Mouse (Mus musculus): Measurements from ENCODE around the gene Nfya. TPM values are rescaled to one million over a fixed set of nuclear protein-coding genes. Genes with fewer than 3 reads are reported as not detected.

Gene Nfya
- polyA plus RNA-seq, 1 experiment from 2014 or later = 19.7 TPM

DNA sequence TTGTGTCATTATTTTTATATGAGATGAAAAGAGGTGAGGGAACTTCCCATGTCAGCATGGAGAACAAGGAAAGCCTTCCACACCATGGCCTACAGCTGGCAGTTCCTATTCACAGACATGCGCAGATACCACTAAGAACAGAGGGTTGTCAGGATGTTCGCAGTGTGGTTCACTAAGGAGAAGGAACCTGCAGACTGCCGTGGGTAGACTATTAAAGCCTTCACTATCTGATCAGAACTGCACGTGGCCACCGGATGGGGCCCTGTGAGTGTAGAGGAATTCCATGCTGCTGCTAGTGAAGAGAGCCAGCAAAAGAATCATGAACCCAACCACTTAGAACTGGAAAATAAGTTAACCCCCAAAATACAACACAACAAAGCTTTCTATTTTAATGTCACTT, 20.3 kb downstream of the Nfya start:
- H3K9ac ChIP-seq (replicated peaks) = no peak overlapping the region
- H3K9me3 ChIP-seq = no peaks in the 10 kb centered on the region
- no peak overlapping the region for H3K27ac ChIP-seq
- ATAC-seq (ENCODE audit: insufficient number of reproducible peaks, insufficient read depth, low FRiP score, low TSS enrichment, low read depth) = no peak
- no peak overlapping the region for H3K4me3 ChIP-seq (replicated peaks)
- H3K4me2 ChIP-seq = no peak overlapping the region
- WGBS = 91% methylated on average over 5 of the region's 5 CpGs
- no peaks in the 10 kb centered on the region for H3K27me3 ChIP-seq
- peaks cover 88% of the 10 kb centered on the region for H3K36me3 ChIP-seq
- H3K4me1 ChIP-seq (replicated peaks) = no peaks in the 10 kb centered on the region

- H3K27ac ChIP-seq = no peak overlapping the region
- no peaks in the 10 kb centered on the region for H3K4me1 ChIP-seq (replicated peaks)
- no peaks in the 10 kb centered on the region for H3K27me3 ChIP-seq
- no peak overlapping the region for H3K4me2 ChIP-seq
- no peaks in the 10 kb centered on the region for H3K9me3 ChIP-seq
- WGBS = 91% methylated on average over 2 of the region's 2 CpGs
- no peak for ATAC-seq (ENCODE audit: insufficient number of reproducible peaks, insufficient read depth, low FRiP score, low TSS enrichment, low read depth)
- no peak overlapping the region for H3K9ac ChIP-seq (replicated peaks)
- H3K4me3 ChIP-seq (replicated peaks) = no peak overlapping the region
- H3K36me3 ChIP-seq = peaks cover 81% of the 10 kb centered on the region
Observed at GRCm38 (mm10) chr17:48388666-48389065, 21.0 kb downstream of the Nfya start.

- Histone ChIP-seq H3K27ac (no peak overlapping the region), H3K4me3 (replicated peaks) (no peak overlapping the region), H3K4me1 (replicated peaks) (no peaks in the 10 kb centered on the region), H3K4me2 (no peak overlapping the region), H3K27me3 (no peaks in the 10 kb centered on the region), H3K9me3 (no peaks in the 10 kb centered on the region), H3K9ac (replicated peaks) (no peak overlapping the region), H3K36me3 (peaks cover 53% of the 10 kb centered on the region)
- WGBS = 71% methylated on average over 2 of the region's 2 CpGs
- no peak for ATAC-seq (ENCODE audit: insufficient number of reproducible peaks, insufficient read depth, low FRiP score, low TSS enrichment, low read depth)
Observed at GRCm38 (mm10) chr17:48385786-48386461, 23.8 kb downstream of the Nfya start.

GRCm38 (mm10) chr17:48379050-48379449, 30.7 kb downstream of the Nfya start:
- H3K4me2 ChIP-seq = no peak overlapping the region
- ATAC-seq (ENCODE audit: insufficient number of reproducible peaks, insufficient read depth, low FRiP score, low TSS enrichment, low read depth) = no peak
- no peak overlapping the region for H3K9ac ChIP-seq (replicated peaks)
- H3K4me1 ChIP-seq (replicated peaks) = no peaks in the 10 kb centered on the region
- no peak overlapping the region for H3K4me3 ChIP-seq (replicated peaks)
- no peaks in the 10 kb centered on the region for H3K36me3 ChIP-seq
- H3K27me3 ChIP-seq = no peaks in the 10 kb centered on the region
- no peak overlapping the region for H3K27ac ChIP-seq
- H3K9me3 ChIP-seq = no peaks in the 10 kb centered on the region

GRCm38 (mm10) chr17:48376102-48376501, 33.6 kb downstream of the Nfya start:
- Histone ChIP-seq H3K4me1 (replicated peaks) (no peaks in the 10 kb centered on the region), H3K4me2 (no peak overlapping the region), H3K36me3 (no peaks in the 10 kb centered on the region), H3K27ac (no peak overlapping the region), H3K4me3 (replicated peaks) (no peak overlapping the region), H3K9me3 (no peaks in the 10 kb centered on the region), H3K9ac (replicated peaks) (no peak overlapping the region), H3K27me3 (no peaks in the 10 kb centered on the region)
- 92% methylated on average over 1 of the region's 1 CpGs for WGBS
- ATAC-seq (ENCODE audit: insufficient number of reproducible peaks, insufficient read depth, low FRiP score, low TSS enrichment, low read depth) = no peak

- Histone ChIP-seq H3K9me3 (no peaks in the 10 kb centered on the region), H3K4me3 (replicated peaks) (no peak overlapping the region), H3K36me3 (no peaks in the 10 kb centered on the region), H3K9ac (replicated peaks) (no peak overlapping the region), H3K4me1 (replicated peaks) (no peaks in the 10 kb centered on the region), H3K27ac (no peak overlapping the region), H3K4me2 (no peak overlapping the region), H3K27me3 (no peaks in the 10 kb centered on the region)
- WGBS = 82% methylated on average over 8 of the region's 8 CpGs
- ATAC-seq (ENCODE audit: insufficient number of reproducible peaks, insufficient read depth, low FRiP score, low TSS enrichment, low read depth) = no peak
Observed at GRCm38 (mm10) chr17:48372987-48373386, 36.7 kb downstream of the Nfya start.

GRCm38 (mm10) chr17:48371621-48372020, 38.1 kb downstream of the Nfya start:
- no peaks in the 10 kb centered on the region for H3K27me3 ChIP-seq
- H3K36me3 ChIP-seq = no peaks in the 10 kb centered on the region
- no peaks in the 10 kb centered on the region for H3K4me1 ChIP-seq (replicated peaks)
- H3K27ac ChIP-seq = no peak overlapping the region
- H3K4me3 ChIP-seq (replicated peaks) = no peak overlapping the region
- no peak for ATAC-seq (ENCODE audit: insufficient number of reproducible peaks, insufficient read depth, low FRiP score, low TSS enrichment, low read depth)
- H3K9me3 ChIP-seq = no peaks in the 10 kb centered on the region
- H3K9ac ChIP-seq (replicated peaks) = no peak overlapping the region
- H3K4me2 ChIP-seq = no peak overlapping the region

DNA sequence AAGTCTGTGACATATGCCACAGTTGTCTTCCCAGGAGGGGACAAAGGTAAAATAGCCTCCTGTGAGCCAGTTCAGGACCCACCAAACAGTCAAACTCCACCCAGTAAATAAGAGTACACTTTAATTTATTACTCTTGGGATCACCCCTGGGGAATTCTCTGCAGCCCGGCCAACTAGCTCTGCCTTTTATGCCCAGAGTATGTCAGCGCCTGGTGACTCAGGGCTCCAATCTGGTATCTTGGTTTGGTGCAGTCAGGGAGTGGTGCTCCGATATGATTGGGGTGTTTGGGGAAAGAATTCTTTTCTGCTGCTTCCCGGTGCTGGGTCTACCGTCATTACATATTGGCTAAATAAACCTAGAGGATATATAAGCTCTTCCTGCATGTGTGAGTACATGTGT, 42.9 kb downstream of the Nfya start:
- Histone ChIP-seq H3K27ac (no peak overlapping the region), H3K27me3 (no peaks in the 10 kb centered on the region), H3K9me3 (no peaks in the 10 kb centered on the region), H3K36me3 (no peaks in the 10 kb centered on the region), H3K4me2 (no peak overlapping the region), H3K9ac (replicated peaks) (no peak overlapping the region), H3K4me1 (replicated peaks) (no peaks in the 10 kb centered on the region), H3K4me3 (replicated peaks) (no peak overlapping the region)
- WGBS = 85% methylated on average over 5 of the region's 5 CpGs
- no peak for ATAC-seq (ENCODE audit: insufficient number of reproducible peaks, insufficient read depth, low FRiP score, low TSS enrichment, low read depth)

DNA sequence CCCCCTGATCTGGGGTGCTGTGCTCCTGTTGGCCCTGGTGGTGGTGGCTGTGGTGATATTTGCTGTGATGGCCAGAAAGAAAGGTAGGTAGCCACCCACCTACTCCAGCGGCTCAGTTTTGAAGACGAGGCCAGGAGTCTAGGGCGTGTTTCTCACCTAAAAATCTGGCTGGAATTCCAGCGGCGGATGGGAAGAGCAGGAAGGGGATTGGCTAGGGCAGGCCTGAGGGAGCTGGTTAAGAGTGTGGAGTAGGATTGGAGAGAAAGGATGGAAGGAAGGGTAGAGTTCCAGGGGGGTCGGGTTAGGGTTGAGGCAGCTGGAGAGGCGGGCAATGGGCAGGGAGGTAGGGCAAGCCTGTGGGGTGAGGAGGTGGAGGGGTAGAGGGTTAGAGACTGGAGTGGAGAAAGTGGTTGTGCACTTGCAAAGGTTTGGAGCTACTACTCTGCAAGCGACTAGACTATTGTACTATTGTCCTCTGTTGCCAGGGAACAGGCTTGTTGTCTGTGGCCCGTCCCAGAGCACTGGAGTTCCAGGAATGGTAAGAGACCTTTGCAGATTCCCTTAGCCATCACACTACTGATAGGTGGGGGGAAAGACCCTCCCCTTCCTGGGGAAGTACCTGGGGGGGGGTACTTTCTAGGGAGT, 44.1 kb downstream of the Nfya start:
- Histone ChIP-seq H3K9ac (replicated peaks) (no peak overlapping the region), H3K9me3 (no peaks in the 10 kb centered on the region), H3K4me2 (no peak overlapping the region), H3K36me3 (no peaks in the 10 kb centered on the region), H3K4me1 (replicated peaks) (no peaks in the 10 kb centered on the region), H3K27ac (no peak overlapping the region), H3K27me3 (no peaks in the 10 kb centered on the region), H3K4me3 (replicated peaks) (no peak overlapping the region)
- no peak for ATAC-seq (ENCODE audit: insufficient number of reproducible peaks, insufficient read depth, low FRiP score, low TSS enrichment, low read depth)
- WGBS = 83% methylated on average over 9 of the region's 9 CpGs

DNA sequence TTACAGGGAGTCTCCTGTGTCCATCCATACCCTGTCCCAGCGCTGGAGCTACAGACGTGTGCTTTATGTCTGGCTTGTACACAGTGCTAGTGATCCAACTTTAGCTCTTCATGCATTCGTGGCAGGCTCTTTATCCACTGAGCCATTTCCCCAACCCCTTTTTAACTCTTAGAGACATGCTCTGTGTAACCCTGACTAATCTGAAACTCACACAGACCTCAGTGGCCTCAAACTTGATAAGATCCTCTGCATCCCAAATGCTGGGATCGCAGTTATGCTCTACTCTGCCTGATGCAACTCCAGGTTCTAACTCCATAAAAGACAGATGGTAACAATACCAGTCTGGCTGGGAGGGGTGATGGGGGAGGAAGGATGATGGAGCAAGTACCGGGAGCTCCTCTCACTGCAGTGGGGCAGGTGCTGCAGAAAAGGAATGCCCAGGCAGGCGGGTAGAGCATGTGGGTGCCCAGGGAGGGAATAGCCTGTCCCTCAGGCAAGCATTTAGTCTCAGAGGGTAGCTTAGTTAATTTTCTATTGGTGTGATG, 46.2 kb downstream of the Nfya start:
- H3K4me1 ChIP-seq (replicated peaks) = no peaks in the 10 kb centered on the region
- no peaks in the 10 kb centered on the region for H3K9me3 ChIP-seq
- no peak overlapping the region for H3K4me2 ChIP-seq
- H3K27ac ChIP-seq = no peak overlapping the region
- H3K27me3 ChIP-seq = no peaks in the 10 kb centered on the region
- H3K9ac ChIP-seq (replicated peaks) = no peak overlapping the region
- 69% methylated on average over 6 of the region's 6 CpGs for WGBS
- no peak overlapping the region for H3K4me3 ChIP-seq (replicated peaks)
- H3K36me3 ChIP-seq = no peaks in the 10 kb centered on the region
- ATAC-seq (ENCODE audit: insufficient number of reproducible peaks, insufficient read depth, low FRiP score, low TSS enrichment, low read depth) = no peak

DNA sequence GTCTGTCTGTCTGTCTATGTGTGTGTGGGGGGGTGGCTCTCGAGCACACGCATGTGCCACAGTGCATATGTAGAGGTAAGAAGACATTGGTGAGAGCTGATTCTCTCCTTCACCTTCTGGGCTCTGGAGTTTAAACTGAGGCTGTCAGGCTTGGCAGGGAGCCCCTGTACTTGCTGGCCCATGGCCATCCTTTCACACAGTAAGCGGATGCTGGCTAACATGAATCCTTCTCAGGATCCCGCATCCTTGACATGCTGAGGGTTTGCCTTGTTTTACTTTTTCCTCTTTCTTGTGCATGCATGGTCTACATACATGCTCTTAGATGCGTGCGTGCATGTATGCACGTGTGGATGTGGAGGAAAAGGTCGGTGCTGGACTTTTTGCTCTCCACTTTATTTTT, 46.7 kb downstream of the Nfya start:
- Histone ChIP-seq H3K27ac (no peak overlapping the region), H3K9me3 (no peaks in the 10 kb centered on the region), H3K9ac (replicated peaks) (no peak overlapping the region), H3K27me3 (no peaks in the 10 kb centered on the region), H3K4me1 (replicated peaks) (no peaks in the 10 kb centered on the region), H3K4me3 (replicated peaks) (no peak overlapping the region), H3K4me2 (no peak overlapping the region), H3K36me3 (no peaks in the 10 kb centered on the region)
- ATAC-seq (ENCODE audit: insufficient number of reproducible peaks, insufficient read depth, low FRiP score, low TSS enrichment, low read depth) = no peak
- 89% methylated on average over 8 of the region's 8 CpGs for WGBS

GRCm38 (mm10) chr17:48362346-48362745, 47.4 kb downstream of the Nfya start:
- H3K4me2 ChIP-seq = no peak overlapping the region
- ATAC-seq (ENCODE audit: insufficient number of reproducible peaks, insufficient read depth, low FRiP score, low TSS enrichment, low read depth) = no peak
- no peaks in the 10 kb centered on the region for H3K27me3 ChIP-seq
- H3K4me3 ChIP-seq (replicated peaks) = no peak overlapping the region
- 80% methylated on average over 3 of the region's 3 CpGs for WGBS
- H3K4me1 ChIP-seq (replicated peaks) = no peaks in the 10 kb centered on the region
- no peak overlapping the region for H3K9ac ChIP-seq (replicated peaks)
- no peak overlapping the region for H3K27ac ChIP-seq
- H3K36me3 ChIP-seq = no peaks in the 10 kb centered on the region
- no peaks in the 10 kb centered on the region for H3K9me3 ChIP-seq

Measured in limb, embryonic 12.5 days (tissue).